Mouse (Mus musculus) bone marrow, adult 2 months (tissue): ENCODE measurements around the gene Crybg2.

ENCODE experiments used
- CTCF ChIP-seq: fragments of 200-500 bp; IDR thresholded peaks from 2 replicates; pipeline ENCODE4 v1.5.1; 2011; ENCODE audit warnings: low read length, control low read depth; ENCODE audit not compliant: control insufficient read depth, insufficient read depth
- POLR2A ChIP-seq: fragments of 200-500 bp; IDR thresholded peaks from 2 replicates; pipeline ENCODE4 v1.6.1; 2011; ENCODE audit warnings: low read depth, mild to moderate bottlenecking, control low read depth, low read length, borderline replicate concordance; ENCODE audit not compliant: control insufficient read depth

DNA sequence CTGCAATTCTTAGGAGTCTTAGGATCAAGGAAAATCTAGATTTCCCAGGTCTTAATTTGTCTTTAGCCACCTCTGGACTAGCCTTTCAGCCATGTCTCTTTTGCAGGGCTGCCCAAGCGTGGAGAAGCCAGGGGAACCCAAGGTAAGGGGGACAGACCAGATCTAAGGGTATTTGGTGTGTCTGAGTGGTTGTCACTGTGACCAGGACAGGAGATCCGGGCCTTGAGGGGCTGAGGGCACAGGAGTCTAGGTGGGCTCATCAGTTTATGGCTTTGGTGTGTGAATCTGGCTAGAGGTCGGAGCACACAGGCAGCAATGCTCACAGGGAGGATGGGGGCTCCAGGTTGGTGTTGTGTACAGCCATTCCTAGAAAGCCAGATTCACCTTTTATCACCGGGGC is 20.1 kb downstream of the Crybg2 start:
- no peak for TF ChIP-seq CTCF
- TF ChIP-seq POLR2A = no peak
